Mouse (Mus musculus): ENCODE data around the gene Scgb2b20.
"Not testable (repeated sequence)": the region's sequence is repeated elsewhere in the genome, so short reads cannot be mapped to it uniquely, and the experiment has no call there.

The Scgb2b20 gene

GRCm38 (mm10) chr7:33366222-33366621, at the start of gene Scgb2b20:
Gene Scgb2b20 (minus strand): TSS chr7:33366322.
- CTCF ChIA-PET: not testable (repeated sequence)

GRCm38 (mm10) chr7:33409681-33410080, 43.6 kb upstream of the Scgb2b20 start:
- CTCF ChIA-PET: not testable (repeated sequence)

- CTCF ChIA-PET: no interaction called here
These were observed 35.5 kb upstream of the Scgb2b20 start for GRCm38 (mm10) chr7:33401650-33402049.

GRCm38 (mm10) chr7:33399749-33400148, 33.6 kb upstream of the Scgb2b20 start:
- CTCF ChIA-PET: not testable (repeated sequence)

GRCm38 (mm10) chr7:33372934-33373333, 6.8 kb upstream of the Scgb2b20 start, which contains the start of gene Scgb1b20:
Gene Scgb1b20 (plus strand): TSS chr7:33373234.
- CTCF ChIA-PET: not testable (repeated sequence)
